Mouse (Mus musculus): ENCODE data around the gene Ush1g. TPM values are rescaled to one million over a fixed set of nuclear protein-coding genes. Genes with fewer than 3 reads are reported as not detected.

Gene Ush1g
- polyA plus RNA-seq, 1 experiment from 2014 or later = not detected

GRCm38 (mm10) chr11:115297214-115297826 lies 24.5 kb downstream of the Ush1g start, which contains the start of gene Fads6:
TSS of gene Fads6 (minus strand) at chr11:115297663.
- TF ChIP-seq CTCF (IDR thresholded peaks at IDR 0.05) (peak; percentile 69), EP300 (IDR thresholded peaks at IDR 0.05) (no peak)

GRCm38 (mm10) chr11:115296471-115297210 lies 25.2 kb downstream of the Ush1g start:
- H3K4me2 ChIP-seq (replicated peaks; ENCODE audit: low read depth, low read length) = peak overlapping the region; percentile 66
- no peak for ATAC-seq
- 46% methylated on average over 21 of the region's 21 CpGs for WGBS
- H3K36me3 ChIP-seq (ENCODE audit: insufficient read depth, low read length) = no peaks in the 10 kb centered on the region
- H3K4me3 ChIP-seq (ENCODE audit: low read depth, low read length) = peak overlapping the region; percentile 37
- no peak overlapping the region for H3K9ac ChIP-seq (replicated peaks; ENCODE audit: low read depth)
- no peaks in the 10 kb centered on the region for H3K9me3 ChIP-seq (ENCODE audit: low read length)
- H3K27ac ChIP-seq (ENCODE audit: low read length) = no peak overlapping the region
- 0 out of 2 replicates have a peak, but pooled peaks cover 5% of the 10 kb centered on the region for H3K27me3 ChIP-seq (replicated peaks; ENCODE audit: insufficient read depth, low read length)
- DNase-seq (ENCODE audit: low spot score) = no peak
- H3K4me1 ChIP-seq (ENCODE audit: insufficient read depth, low read depth, low read length) = peaks cover 8% of the 10 kb centered on the region; the same call in 1 of the 2 replicates
- no peak for TF ChIP-seq CTCF (IDR thresholded peaks at IDR 0.05)
- TF ChIP-seq EP300 (IDR thresholded peaks at IDR 0.05) = no peak

More at GRCm38 (mm10) chr11:115297214-115297826, 24.5 kb downstream of the Ush1g start, which contains the start of gene Fads6:
- DNase-seq (ENCODE audit: low spot score) (peak; percentile 53), ATAC-seq (peak; percentile 59)
- no peak within 1 kb of the TSS for H3K9ac ChIP-seq (replicated peaks; ENCODE audit: low read depth)
- H3K4me1 ChIP-seq (ENCODE audit: insufficient read depth, low read depth, low read length) = peaks cover 7% of the 10 kb centered on the region; the same call in 1 of the 2 replicates
- H3K4me3 ChIP-seq (ENCODE audit: low read depth, low read length) = peak within 1 kb of the TSS; percentile 37
- H3K27ac ChIP-seq (ENCODE audit: low read length) = no peak within 1 kb of the TSS
- peak within 1 kb of the TSS; percentile 66 for H3K4me2 ChIP-seq (replicated peaks; ENCODE audit: low read depth, low read length)
- WGBS = under 1% methylated on average over 43 of the region's 44 CpGs
- no peaks in the 10 kb centered on the region for H3K9me3 ChIP-seq (ENCODE audit: low read length)
- no peaks in the 10 kb centered on the region for H3K36me3 ChIP-seq (ENCODE audit: insufficient read depth, low read length)
- 0 out of 2 replicates have a peak, but pooled peaks cover 5% of the 10 kb centered on the region for H3K27me3 ChIP-seq (replicated peaks; ENCODE audit: insufficient read depth, low read length)

DNA sequence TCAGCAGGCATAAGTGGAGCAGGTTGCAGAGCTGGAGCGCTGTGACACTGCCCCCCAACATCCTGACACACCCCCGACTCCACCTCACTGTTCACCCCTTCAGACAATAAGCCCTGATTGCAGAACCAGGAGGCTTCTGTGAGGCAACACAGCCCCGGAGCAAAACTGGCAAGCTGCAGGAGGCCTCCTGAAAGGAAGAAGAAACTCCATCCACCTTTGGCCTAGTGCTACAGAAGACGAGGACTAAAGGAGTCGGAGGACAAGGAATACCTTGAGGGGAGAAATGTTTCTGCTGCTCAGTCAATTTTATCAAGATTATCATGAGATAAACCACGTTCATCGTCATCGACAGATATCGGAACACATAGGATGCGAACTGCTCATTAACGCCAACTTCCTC lies 25.9 kb downstream of the Ush1g start:
- no peak for TF ChIP-seq EP300 (IDR thresholded peaks at IDR 0.05)
- no peak for TF ChIP-seq CTCF (IDR thresholded peaks at IDR 0.05)
- H3K4me2 ChIP-seq (replicated peaks; ENCODE audit: low read depth, low read length) = no peak overlapping the region
- DNase-seq (ENCODE audit: low spot score) (no peak), ATAC-seq (no peak)
- no peaks in the 10 kb centered on the region for H3K36me3 ChIP-seq (ENCODE audit: insufficient read depth, low read length)
- WGBS = 86% methylated on average over 11 of the region's 11 CpGs
- no peaks in the 10 kb centered on the region for H3K9me3 ChIP-seq (ENCODE audit: low read length)
- H3K27ac ChIP-seq (ENCODE audit: low read length) = no peak overlapping the region
- no peak overlapping the region for H3K9ac ChIP-seq (replicated peaks; ENCODE audit: low read depth)
- H3K27me3 ChIP-seq (replicated peaks; ENCODE audit: insufficient read depth, low read length) = 0 out of 2 replicates have a peak, but pooled peaks cover 5% of the 10 kb centered on the region
- no peak overlapping the region for H3K4me3 ChIP-seq (ENCODE audit: low read depth, low read length)
- H3K4me1 ChIP-seq (ENCODE audit: insufficient read depth, low read depth, low read length) = peaks cover 10% of the 10 kb centered on the region; the same call in 1 of the 2 replicates

DNA sequence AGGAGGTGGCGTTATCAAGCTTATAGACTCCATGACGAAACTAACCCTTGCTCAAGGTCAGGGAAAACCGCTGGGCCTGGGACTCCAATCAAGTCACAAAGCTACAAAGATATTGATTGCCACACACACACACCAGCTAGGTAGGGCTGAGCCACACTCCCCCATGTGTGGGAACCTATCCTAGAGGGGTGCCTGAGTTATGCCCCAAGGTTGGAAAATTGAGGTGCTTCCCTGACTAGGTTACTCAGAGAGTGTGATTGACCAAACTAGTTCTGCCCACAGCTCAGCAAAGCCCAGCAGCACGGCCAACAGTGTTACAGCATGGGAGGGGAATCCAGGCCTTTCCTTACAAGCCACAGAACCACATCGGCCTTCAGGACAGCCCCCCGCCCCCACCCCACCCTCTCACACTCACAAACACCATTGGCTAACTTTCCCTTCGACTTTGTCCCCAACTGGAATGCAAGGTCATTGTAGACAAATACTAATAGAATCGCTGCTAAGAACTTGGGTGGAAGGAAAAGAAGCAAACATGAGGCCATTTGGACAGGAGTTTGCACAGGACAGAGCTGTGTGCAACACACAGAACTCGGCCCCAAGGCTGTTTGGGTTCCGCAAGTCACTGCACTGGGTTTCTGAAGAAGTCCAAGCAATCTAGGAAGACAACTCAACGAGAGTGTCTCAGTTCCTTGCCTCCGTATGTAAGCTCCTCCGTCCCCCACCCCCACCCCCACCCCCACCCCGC lies 29.0 kb downstream of the Ush1g start:
- H3K4me3 ChIP-seq (ENCODE audit: low read depth, low read length) = no peak overlapping the region
- 0 out of 2 replicates have a peak, but pooled peaks cover 5% of the 10 kb centered on the region for H3K27me3 ChIP-seq (replicated peaks; ENCODE audit: insufficient read depth, low read length)
- ATAC-seq (no peak; the same call in 1 of the 2 replicates), DNase-seq (ENCODE audit: low spot score) (peak; percentile 45)
- H3K9me3 ChIP-seq (ENCODE audit: low read length) = no peaks in the 10 kb centered on the region
- no peak overlapping the region for H3K9ac ChIP-seq (replicated peaks; ENCODE audit: low read depth)
- no peak overlapping the region for H3K4me2 ChIP-seq (replicated peaks; ENCODE audit: low read depth, low read length)
- peaks cover 10% of the 10 kb centered on the region; the same call in 1 of the 2 replicates for H3K4me1 ChIP-seq (ENCODE audit: insufficient read depth, low read depth, low read length)
- no peaks in the 10 kb centered on the region for H3K36me3 ChIP-seq (ENCODE audit: insufficient read depth, low read length)
- TF ChIP-seq CTCF (IDR thresholded peaks at IDR 0.05) (no peak), EP300 (IDR thresholded peaks at IDR 0.05) (no peak)
- WGBS = 42% methylated on average over 14 of the region's 14 CpGs
- no peak overlapping the region for H3K27ac ChIP-seq (ENCODE audit: low read length)

- H3K4me2 ChIP-seq (replicated peaks; ENCODE audit: low read depth, low read length) = no peak overlapping the region
- H3K36me3 ChIP-seq (ENCODE audit: insufficient read depth, low read length) = no peaks in the 10 kb centered on the region
- DNase-seq (ENCODE audit: low spot score) = no peak
- 0 out of 2 replicates have a peak, but pooled peaks cover 4% of the 10 kb centered on the region for H3K4me1 ChIP-seq (ENCODE audit: insufficient read depth, low read depth, low read length)
- no peaks in the 10 kb centered on the region for H3K9me3 ChIP-seq (ENCODE audit: low read length)
- H3K27me3 ChIP-seq (replicated peaks; ENCODE audit: insufficient read depth, low read length) = no peaks in the 10 kb centered on the region
- TF ChIP-seq EP300 (IDR thresholded peaks at IDR 0.05) (no peak), CTCF (IDR thresholded peaks at IDR 0.05) (no peak)
- 70% methylated on average over 10 of the region's 10 CpGs for WGBS
- H3K9ac ChIP-seq (replicated peaks; ENCODE audit: low read depth) = no peak overlapping the region
- no peak overlapping the region for H3K4me3 ChIP-seq (ENCODE audit: low read depth, low read length)
- H3K27ac ChIP-seq (ENCODE audit: low read length) = peak overlapping the region; percentile 14; the same call in 1 of the 2 replicates
- ATAC-seq = no peak
Measured at GRCm38 (mm10) chr11:115291503-115291902, 30.3 kb downstream of the Ush1g start.

Data from lung, postnatal 0 days (tissue).